Mouse (Mus musculus): Measurements from ENCODE around the gene H2al1j. TPM values are rescaled to one million over a fixed set of nuclear protein-coding genes. Genes with fewer than 3 reads are reported as not detected.

H2al1j gene
- polyA plus RNA-seq (2012; rRNA removed): not detected in 2 replicates

GRCm38 (mm10) chrX:11327522-11327921 is at the start of gene H2al1j:
Gene H2al1j, plus strand, starts transcription at chrX:11327822.

GRCm38 (mm10) chrX:11298957-11299356 is 28.7 kb upstream of the H2al1j start, which contains the start of gene H2al1a:
Gene H2al1a, plus strand, starts transcription at chrX:11299257.

GRCm38 (mm10) chrX:11302132-11302531 is 25.5 kb upstream of the H2al1j start, which contains the start of gene H2al1b:
Gene H2al1b, plus strand, starts transcription at chrX:11302432.

GRCm38 (mm10) chrX:11305355-11305754 is 22.3 kb upstream of the H2al1j start, which contains the start of gene H2al1c:
Gene H2al1c, plus strand, starts transcription at chrX:11305655.

GRCm38 (mm10) chrX:11308524-11308923 is 19.1 kb upstream of the H2al1j start, which contains the start of gene H2al1d:
Gene H2al1d, plus strand, starts transcription at chrX:11308824.

GRCm38 (mm10) chrX:11311634-11312033 is 16.0 kb upstream of the H2al1j start, which contains the start of gene H2al1e:
Gene H2al1e, plus strand, starts transcription at chrX:11311934.

GRCm38 (mm10) chrX:11314858-11315257 is 12.8 kb upstream of the H2al1j start, which contains the start of gene H2al1f:
Gene H2al1f, plus strand, starts transcription at chrX:11315158.

GRCm38 (mm10) chrX:11317956-11318355 is 9.7 kb upstream of the H2al1j start, which contains the start of gene H2al1g:
Gene H2al1g, plus strand, starts transcription at chrX:11318256.

GRCm38 (mm10) chrX:11321192-11321591 is 6.4 kb upstream of the H2al1j start, which contains the start of gene H2al1h:
Gene H2al1h, plus strand, starts transcription at chrX:11321492.

GRCm38 (mm10) chrX:11324359-11324758 is 3.3 kb upstream of the H2al1j start, which contains the start of gene H2al1i:
Gene H2al1i, plus strand, starts transcription at chrX:11324659.

Other genes with a start within 250 kb of the H2al1j start
- gene H2al1a, start 28.6 kb upstream of the H2al1j start, polyA plus RNA-seq (2012; rRNA removed): not detected in 2 replicates
- not detected in 2 replicates for gene H2al1b, start 25.4 kb upstream of the H2al1j start, polyA plus RNA-seq (2012; rRNA removed)
- not detected in 2 replicates for gene H2al1c, start 22.2 kb upstream of the H2al1j start, polyA plus RNA-seq (2012; rRNA removed)
- gene H2al1d, start 19.0 kb upstream of the H2al1j start, polyA plus RNA-seq (2012; rRNA removed): not detected in 2 replicates
- not detected in 2 replicates for gene H2al1e, start 15.9 kb upstream of the H2al1j start, polyA plus RNA-seq (2012; rRNA removed)
- gene H2al1f, start 12.7 kb upstream of the H2al1j start, polyA plus RNA-seq (2012; rRNA removed): not detected in 2 replicates
- gene H2al1g, start 9.6 kb upstream of the H2al1j start, polyA plus RNA-seq (2012; rRNA removed): not detected in 2 replicates
- not detected in 2 replicates for gene H2al1h, start 6.3 kb upstream of the H2al1j start, polyA plus RNA-seq (2012; rRNA removed)
- gene H2al1i, start 3.2 kb upstream of the H2al1j start, polyA plus RNA-seq (2012; rRNA removed): not detected in 2 replicates

Measured in liver, embryonic 18 days (tissue).